Mouse (Mus musculus): Measurements from ENCODE around the gene Als2.

DNA sequence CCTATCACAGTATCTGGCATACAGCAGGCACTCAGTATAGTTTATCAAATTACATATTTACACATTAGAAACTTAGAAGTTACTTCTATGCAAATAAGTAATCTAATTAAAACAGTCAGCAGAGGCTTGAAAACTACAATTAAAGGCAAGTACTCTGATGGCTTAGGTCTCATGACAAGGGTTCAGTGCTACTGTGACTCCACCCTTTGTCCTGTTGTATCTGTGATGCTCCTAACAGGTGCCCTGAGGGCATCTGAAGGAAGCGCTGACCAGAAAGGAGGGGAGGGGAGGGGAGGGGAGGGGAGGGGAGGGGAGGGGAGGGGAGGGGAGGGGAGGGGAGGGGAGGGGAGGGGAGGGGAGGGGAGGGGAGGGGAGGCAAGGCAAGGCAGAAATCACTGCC lies 24.1 kb downstream of the Als2 start:
- TF ChIP-seq CTCF (IDR thresholded peaks at IDR 0.05; ENCODE audit: borderline replicate concordance, insufficient read depth, low read depth, low read length) (no peak), POLR2A (IDR thresholded peaks at IDR 0.05; ENCODE audit: borderline replicate concordance, insufficient read depth, low read length) (no peak)

All from cerebellum, adult 2 months (tissue).